Mouse (Mus musculus) intestine, embryonic 16.5 days (tissue): ENCODE measurements around the gene Krt10. TPM values are rescaled to one million over a fixed set of nuclear protein-coding genes. Genes with fewer than 3 reads are reported as not detected.

Experiments
- ATAC-seq: fragments of 200-750 bp; cut with Nextera tagmentation; 2 replicates; pipeline ENCODE4 v1.8.0; 2017; ENCODE audit warnings: moderate TSS enrichment, moderate library complexity
- H3K27ac ChIP-seq: fragments of 300-500 bp; sonication (generic); 2 replicates; pipeline ENCODE4 v1.5.1; 2014; ENCODE audit warnings: mild to moderate bottlenecking, low read length
- H3K27me3 ChIP-seq: fragments of 300-500 bp; sonication (generic); replicated peaks from 2 replicates; pipeline ENCODE4 v1.6.1; 2014; ENCODE audit warnings: low read length, control low read depth, mixed read lengths; ENCODE audit not compliant: control insufficient read depth, insufficient read depth
- H3K36me3 ChIP-seq: fragments of 300-500 bp; sonication (generic); 2 replicates; pipeline ENCODE4 v1.6.1; 2014; ENCODE audit warnings: low read length, control low read depth; ENCODE audit not compliant: control insufficient read depth, insufficient read depth
- H3K4me1 ChIP-seq: fragments of 300-500 bp; sonication (generic); 2 replicates; pipeline ENCODE4 v1.6.1; 2014; ENCODE audit warnings: low read length, control low read depth, mixed read lengths; ENCODE audit not compliant: control insufficient read depth, insufficient read depth
- H3K4me2 ChIP-seq: fragments of 300-500 bp; sonication (generic); 2 replicates; pipeline ENCODE4 v1.6.1; 2014; ENCODE audit warnings: low read depth, low read length, control low read depth
- H3K4me3 ChIP-seq: fragments of 300-500 bp; sonication (generic); 2 replicates; pipeline ENCODE4 v1.5.1; 2014; ENCODE audit warnings: mild to moderate bottlenecking, low read length
- H3K9ac ChIP-seq: fragments of 300-500 bp; sonication (generic); 2 replicates; pipeline ENCODE4 v1.6.1; 2014; ENCODE audit warnings: low read depth, low read length
- H3K9me3 ChIP-seq: fragments of 300-500 bp; sonication (generic); 2 replicates; pipeline ENCODE4 v1.6.1; 2016; ENCODE audit warnings: low read length, control low read depth; ENCODE audit not compliant: control insufficient read depth
- WGBS: fragments of 180-500 bp; shearing (Covaris S2); extraction: QIAGEN DNeasy Blood & Tissue Kit; methylation state at CpG from one replicate; pipeline ENCODE4 v1.1.7; 2014; 5-methylcytosine and 5-hydroxymethylcytosine counted together
- polyA plus RNA-seq: library from polyadenylated mRNA; unstranded; fragments of >200 nt; fragmentation: Nextera tagmentation; extraction: Ambion mirVana; gene quantifications from 2 replicates; pipeline ENCODE4 v1.2.1, GENCODE M21; 2015

The Krt10 gene
- polyA plus RNA-seq, 1 experiment from 2014 or later, result 16.4 TPM

- ATAC-seq, result no peak
- H3K4me2 ChIP-seq, result no peak overlapping the region
- 18% methylated on average over 6 of the region's 6 CpGs for WGBS
- no peaks in the 10 kb centered on the region for H3K9me3 ChIP-seq
- H3K4me1 ChIP-seq, result peaks cover 9% of the 10 kb centered on the region; the same call in 1 of the 2 replicates
- no peak overlapping the region for H3K4me3 ChIP-seq
- no peaks in the 10 kb centered on the region for H3K27me3 ChIP-seq
- H3K36me3 ChIP-seq, result no peaks in the 10 kb centered on the region
- no peak overlapping the region for H3K27ac ChIP-seq
- no peak overlapping the region for H3K9ac ChIP-seq
These were observed 24.1 kb upstream of the Krt10 start for GRCm38 (mm10) chr11:99413247-99413646.

GRCm38 (mm10) chr11:99406186-99406585 lies 17.0 kb upstream of the Krt10 start:
- H3K4me1 ChIP-seq, result no peaks in the 10 kb centered on the region
- 68% methylated on average over 10 of the region's 10 CpGs for WGBS
- no peak overlapping the region for H3K27ac ChIP-seq
- H3K9me3 ChIP-seq, result no peaks in the 10 kb centered on the region
- no peaks in the 10 kb centered on the region for H3K27me3 ChIP-seq
- no peak overlapping the region for H3K4me2 ChIP-seq
- no peaks in the 10 kb centered on the region for H3K36me3 ChIP-seq
- H3K4me3 ChIP-seq, result no peak overlapping the region
- no peak overlapping the region for H3K9ac ChIP-seq
- ATAC-seq, result no peak

- WGBS, result 84% methylated on average over 13 of the region's 13 CpGs
- H3K9ac ChIP-seq, result no peak overlapping the region
- H3K9me3 ChIP-seq, result no peaks in the 10 kb centered on the region
- no peak overlapping the region for H3K27ac ChIP-seq
- no peaks in the 10 kb centered on the region for H3K36me3 ChIP-seq
- H3K4me1 ChIP-seq, result no peaks in the 10 kb centered on the region
- no peak overlapping the region for H3K4me2 ChIP-seq
- ATAC-seq, result no peak
- H3K4me3 ChIP-seq, result no peak overlapping the region
- H3K27me3 ChIP-seq, result no peaks in the 10 kb centered on the region
These were observed 10.9 kb upstream of the Krt10 start for GRCm38 (mm10) chr11:99399956-99400549.

GRCm38 (mm10) chr11:99398832-99399231 lies 9.7 kb upstream of the Krt10 start:
- no peaks in the 10 kb centered on the region for H3K27me3 ChIP-seq
- 51% methylated on average over 8 of the region's 8 CpGs for WGBS
- no peaks in the 10 kb centered on the region for H3K36me3 ChIP-seq
- H3K27ac ChIP-seq, result no peak overlapping the region
- no peak for ATAC-seq
- H3K4me1 ChIP-seq, result no peaks in the 10 kb centered on the region
- no peak overlapping the region for H3K4me2 ChIP-seq
- H3K9ac ChIP-seq, result no peak overlapping the region
- no peaks in the 10 kb centered on the region for H3K9me3 ChIP-seq
- H3K4me3 ChIP-seq, result no peak overlapping the region

GRCm38 (mm10) chr11:99398084-99398483 lies 8.9 kb upstream of the Krt10 start:
- Histone ChIP-seq H3K36me3 (no peaks in the 10 kb centered on the region), H3K9ac (no peak overlapping the region), H3K9me3 (no peaks in the 10 kb centered on the region), H3K4me1 (no peaks in the 10 kb centered on the region), H3K4me2 (no peak overlapping the region), H3K27ac (no peak overlapping the region), H3K27me3 (no peaks in the 10 kb centered on the region), H3K4me3 (no peak overlapping the region)
- ATAC-seq, result no peak
- 67% methylated on average over 3 of the region's 3 CpGs for WGBS

- H3K4me2 ChIP-seq, result no peak overlapping the region
- H3K4me1 ChIP-seq, result no peaks in the 10 kb centered on the region
- H3K4me3 ChIP-seq, result no peak overlapping the region
- H3K27ac ChIP-seq, result no peak overlapping the region
- no peak for ATAC-seq
- no peaks in the 10 kb centered on the region for H3K27me3 ChIP-seq
- no peak overlapping the region for H3K9ac ChIP-seq
- 86% methylated on average over 2 of the region's 2 CpGs for WGBS
- H3K36me3 ChIP-seq, result no peaks in the 10 kb centered on the region
- H3K9me3 ChIP-seq, result no peaks in the 10 kb centered on the region
These were observed 7.5 kb upstream of the Krt10 start for GRCm38 (mm10) chr11:99396661-99397060.

- Histone ChIP-seq H3K27me3 (no peaks in the 10 kb centered on the region), H3K36me3 (no peaks in the 10 kb centered on the region), H3K4me3 (no peak overlapping the region), H3K4me1 (no peaks in the 10 kb centered on the region), H3K9me3 (no peaks in the 10 kb centered on the region), H3K9ac (no peak overlapping the region), H3K4me2 (no peak overlapping the region), H3K27ac (no peak overlapping the region)
- ATAC-seq, result no peak
- WGBS, result 44% methylated on average over 3 of the region's 3 CpGs
These were observed 6.9 kb upstream of the Krt10 start for GRCm38 (mm10) chr11:99396034-99396433.

GRCm38 (mm10) chr11:99392492-99392891 lies 3.3 kb upstream of the Krt10 start:
- Histone ChIP-seq H3K9me3 (no peaks in the 10 kb centered on the region), H3K36me3 (no peaks in the 10 kb centered on the region), H3K27me3 (no peaks in the 10 kb centered on the region), H3K27ac (peak overlapping the region; percentile 66), H3K4me1 (0 out of 2 replicates have a peak, but pooled peaks cover 3% of the 10 kb centered on the region), H3K9ac (no peak overlapping the region), H3K4me2 (0 out of 2 replicates have a peak overlapping the region, but pooled peaks have one; percentile 5), H3K4me3 (no peak overlapping the region)
- peak; percentile 23; the same call in 1 of the 2 replicates for ATAC-seq
- WGBS, result 62% methylated on average over 10 of the region's 10 CpGs

- Histone ChIP-seq H3K4me3 (no peak overlapping the region), H3K9ac (no peak overlapping the region), H3K4me2 (no peak overlapping the region), H3K27ac (no peak overlapping the region), H3K27me3 (no peaks in the 10 kb centered on the region), H3K36me3 (no peaks in the 10 kb centered on the region), H3K4me1 (peaks cover 3% of the 10 kb centered on the region; the same call in 1 of the 2 replicates), H3K9me3 (no peaks in the 10 kb centered on the region)
- 76% methylated on average over 6 of the region's 6 CpGs for WGBS
- no peak for ATAC-seq
These were observed 2.2 kb upstream of the Krt10 start for GRCm38 (mm10) chr11:99391375-99391774.

GRCm38 (mm10) chr11:99390866-99391265 lies 1.7 kb upstream of the Krt10 start:
- H3K4me2 ChIP-seq, result no peak overlapping the region
- no peak overlapping the region for H3K27ac ChIP-seq
- no peak overlapping the region for H3K9ac ChIP-seq
- no peaks in the 10 kb centered on the region for H3K27me3 ChIP-seq
- no peak for ATAC-seq
- WGBS, result 75% methylated on average over 7 of the region's 7 CpGs
- peaks cover 3% of the 10 kb centered on the region; the same call in 1 of the 2 replicates for H3K4me1 ChIP-seq
- H3K36me3 ChIP-seq, result no peaks in the 10 kb centered on the region
- no peak overlapping the region for H3K4me3 ChIP-seq
- no peaks in the 10 kb centered on the region for H3K9me3 ChIP-seq
